Mouse (Mus musculus) NIH3T3 (cell line): Measurements from ENCODE around the gene U2af1.
"Not testable (repeated sequence)": the region's sequence is repeated elsewhere in the genome, so short reads cannot be mapped to it uniquely, and the experiment has no call there.

Experiments used
- DNase-seq: peaks from one replicate; pipeline ENCODE4 v3.0.0-alpha.2; 2012; ENCODE audit warnings: low read depth

U2af1 gene

DNA sequence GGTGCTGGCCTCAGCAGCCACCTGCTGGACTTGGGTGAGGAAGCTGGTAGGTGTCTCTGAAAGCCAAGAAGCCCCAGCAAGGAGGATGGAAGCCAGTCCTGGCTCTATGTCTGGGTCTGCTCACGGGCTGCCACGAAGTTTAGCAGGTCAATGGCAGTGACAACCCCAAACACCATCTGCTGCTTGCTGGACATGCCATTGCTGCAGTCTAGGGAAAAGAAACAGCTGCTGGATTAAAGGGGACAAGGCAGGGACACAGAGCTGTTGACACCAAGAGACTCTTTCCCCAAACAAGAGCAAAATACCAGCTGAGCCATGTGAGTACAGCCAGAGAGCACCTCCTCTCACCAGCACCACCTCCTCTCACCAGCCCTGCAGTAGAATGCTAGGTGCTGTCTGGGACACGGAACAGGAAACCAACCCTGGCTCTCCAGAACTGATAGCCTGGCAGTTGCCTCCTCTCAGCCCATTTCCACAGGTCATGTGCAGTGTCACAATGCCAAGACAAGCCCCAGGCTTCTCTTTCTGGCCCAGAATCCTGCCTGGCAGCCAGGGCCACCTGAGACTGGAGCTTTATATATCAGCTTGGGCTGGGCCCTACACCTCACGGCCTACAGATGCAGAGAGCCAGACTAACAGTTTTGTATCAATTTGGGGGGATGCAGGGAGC, 45.5 kb downstream of the U2af1 start:
- DNase-seq = no peak

DNA sequence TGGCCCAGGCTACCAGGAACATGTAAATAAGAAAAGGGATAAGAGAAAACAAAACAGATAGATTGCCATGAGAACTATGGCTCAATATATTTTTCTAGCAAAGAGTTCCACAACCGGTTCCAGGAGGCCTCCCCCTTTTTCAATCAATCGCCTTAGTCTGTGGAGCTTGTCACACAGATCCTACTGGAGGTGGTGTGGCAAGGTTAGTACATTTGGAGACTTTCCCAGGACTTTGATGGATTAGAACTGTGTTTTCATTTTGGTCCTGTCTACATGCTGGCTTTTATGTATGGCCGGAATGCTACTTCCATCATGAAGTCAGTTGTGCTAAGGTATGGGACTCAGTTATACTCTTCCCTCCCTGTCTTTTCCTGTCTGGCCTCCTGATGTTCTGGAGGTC, 48.8 kb downstream of the U2af1 start:
- no peak for DNase-seq

DNA sequence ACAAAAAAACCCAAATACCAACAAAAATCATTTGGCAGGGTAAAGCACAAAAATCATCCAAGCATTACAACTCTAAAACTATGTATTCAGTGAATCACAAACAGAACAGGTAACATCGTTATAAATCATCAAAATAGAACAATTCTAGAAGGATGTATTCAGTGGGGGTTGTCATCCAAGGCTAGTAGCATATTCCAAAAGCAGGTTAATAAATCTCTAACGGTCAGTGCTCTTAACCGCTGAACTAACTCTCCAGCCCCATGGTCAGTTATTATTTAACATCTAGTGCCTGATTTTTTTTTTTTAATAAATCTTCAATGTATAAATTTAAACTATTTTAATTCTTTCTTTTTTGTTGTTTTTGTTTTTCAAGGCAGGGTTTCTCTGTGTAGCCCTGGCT, 49.5 kb downstream of the U2af1 start:
- DNase-seq = not testable (repeated sequence)

DNA sequence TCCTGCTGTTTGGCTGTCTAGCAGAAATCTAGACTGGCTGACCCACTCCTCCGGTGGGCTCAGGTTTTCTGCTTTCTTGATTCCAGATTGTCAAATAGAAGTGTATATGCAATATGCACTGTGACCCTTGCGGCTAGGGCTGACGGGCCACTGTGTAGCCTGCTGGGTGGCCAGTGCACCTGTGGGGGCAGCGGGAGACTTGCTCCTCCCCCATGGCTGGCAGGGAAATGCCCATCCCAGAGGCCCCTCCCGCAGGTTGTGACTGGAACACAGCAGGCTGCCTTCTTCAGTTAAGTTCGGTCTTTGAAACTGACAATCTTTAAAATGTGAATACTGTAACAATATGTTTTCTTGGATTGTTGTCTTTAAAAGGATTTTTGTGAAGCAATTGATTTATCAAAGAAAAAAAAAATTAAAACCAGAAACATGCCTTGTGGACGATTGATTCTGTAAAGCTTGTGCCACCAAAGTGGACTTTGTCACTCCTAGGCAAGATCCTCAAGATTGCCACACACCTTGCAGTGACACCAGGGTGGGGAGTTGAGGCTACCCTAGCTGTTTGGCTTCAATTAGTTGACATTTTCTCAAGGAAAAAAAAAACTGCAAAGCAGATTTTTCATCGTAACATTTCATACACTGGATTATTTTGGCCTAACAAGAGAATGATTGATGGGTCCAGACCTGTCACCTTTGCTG, 51.3 kb downstream of the U2af1 start:
- DNase-seq = no peak

DNA sequence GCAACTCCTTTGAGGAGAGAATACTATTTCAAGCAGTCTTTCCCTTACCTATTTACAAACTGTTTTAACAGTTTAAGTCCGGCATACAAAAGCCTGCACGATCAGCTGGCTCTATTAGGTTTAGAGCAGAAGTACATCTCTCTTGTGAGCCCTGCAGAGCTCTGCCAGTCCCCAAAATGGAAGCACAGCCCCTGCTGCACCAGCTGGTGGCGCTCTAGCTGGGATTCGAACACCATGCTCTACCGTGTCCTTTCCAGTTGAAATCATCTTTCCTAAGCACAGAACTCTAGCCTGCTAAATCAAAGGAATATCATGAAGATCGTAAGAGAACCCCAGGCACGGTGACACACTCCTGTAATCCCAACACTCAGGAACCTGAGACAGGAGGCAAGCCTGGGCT, 52.3 kb downstream of the U2af1 start:
- no peak for DNase-seq

DNA sequence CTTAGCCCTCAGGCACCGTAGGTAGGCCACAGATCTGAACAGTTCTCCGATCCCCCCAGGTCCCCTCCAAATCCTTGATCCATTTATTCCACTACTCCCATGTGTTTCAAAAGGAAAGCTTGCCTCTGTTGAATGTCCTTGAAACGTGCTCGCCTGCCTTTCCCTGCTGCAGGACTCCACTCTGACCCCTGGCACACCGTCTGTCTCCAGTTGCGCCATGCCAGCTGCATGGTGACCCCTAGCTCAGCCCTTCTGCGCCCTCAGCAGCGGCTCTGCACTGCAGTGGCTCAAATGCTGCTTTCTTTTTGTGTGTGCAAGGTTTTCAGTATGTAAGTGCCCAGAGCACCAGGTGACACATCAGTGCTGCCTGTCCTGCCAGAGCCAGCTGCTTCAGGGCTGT, 60.1 kb downstream of the U2af1 start:
- no peak for DNase-seq

DNA sequence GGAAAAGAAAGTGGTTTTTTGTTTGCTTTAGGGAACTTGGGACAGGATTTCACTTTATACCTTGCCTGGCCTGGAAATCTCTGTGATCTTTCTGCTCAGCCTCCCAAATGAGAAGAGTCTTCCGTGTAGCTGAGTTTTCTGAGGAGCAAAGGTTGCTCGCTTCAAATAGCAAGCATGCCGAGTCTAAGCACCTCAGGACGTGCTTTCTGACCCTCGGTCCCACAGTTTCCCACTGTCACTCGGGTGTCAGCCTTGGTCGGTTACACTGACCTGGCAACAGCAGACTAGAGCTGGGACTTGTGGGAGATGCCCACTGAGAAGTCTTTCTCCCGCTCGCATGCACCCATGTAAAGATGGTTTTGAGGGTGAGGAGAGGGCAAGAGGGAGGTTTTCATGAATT, 60.7 kb downstream of the U2af1 start:
- DNase-seq = no peak
